Mouse (Mus musculus): ENCODE results near the gene Dusp1. TPM values are rescaled to one million over a fixed set of nuclear protein-coding genes. Genes with fewer than 3 reads are reported as not detected.
A peak's percentile ranks its signal among the peaks of the same experiment; 100 is the strongest.

Gene Dusp1
- polyA plus RNA-seq, 1 experiment: 58.4 TPM

- Histone ChIP-seq H3K9me3 (replicated peaks; ENCODE audit: control insufficient read depth, insufficient read depth, low read length, poor library complexity, severe bottlenecking) (no peaks in the 10 kb centered on the region), H3K36me3 (ENCODE audit: control insufficient read depth, insufficient read depth, low read length, poor library complexity, severe bottlenecking) (peaks cover 4% of the 10 kb centered on the region; the same call in 1 of the 2 replicates), H3K9ac (ENCODE audit: low read depth, poor library complexity, severe bottlenecking) (no peak overlapping the region), H3K27me3 (ENCODE audit: control insufficient read depth, insufficient read depth, low read length, poor library complexity, severe bottlenecking) (no peaks in the 10 kb centered on the region), H3K27ac (ENCODE audit: insufficient read depth, low read length) (no peak overlapping the region), H3K4me3 (ENCODE audit: low read depth, low read length) (no peak overlapping the region), H3K4me1 (ENCODE audit: control insufficient read depth, insufficient read depth, low read length) (peaks cover 2% of the 10 kb centered on the region)
- TF ChIP-seq CTCF (IDR thresholded peaks at IDR 0.05; ENCODE audit: low read depth, low read length) (no peak), EP300 (IDR thresholded peaks at IDR 0.05; ENCODE audit: insufficient read depth, low read depth, low read length) (no peak), POLR2A (IDR thresholded peaks at IDR 0.05; ENCODE audit: insufficient read depth, low read length) (no peak)
Observed at GRCm38 (mm10) chr17:26563476-26563875, 1.5 kb upstream of the Dusp1 start.

GRCm38 (mm10) chr17:26562292-26562691, 364 bp upstream of the Dusp1 start:
- TF ChIP-seq POLR2A (IDR thresholded peaks at IDR 0.05; ENCODE audit: insufficient read depth, low read length): no peak
- Histone ChIP-seq H3K4me3 (ENCODE audit: low read depth, low read length) (peak overlapping the region; percentile 66), H3K36me3 (ENCODE audit: control insufficient read depth, insufficient read depth, low read length, poor library complexity, severe bottlenecking) (0 out of 2 replicates have a peak, but pooled peaks cover 4% of the 10 kb centered on the region), H3K27ac (ENCODE audit: insufficient read depth, low read length) (no peak overlapping the region), H3K4me1 (ENCODE audit: control insufficient read depth, insufficient read depth, low read length) (peaks cover 2% of the 10 kb centered on the region), H3K9ac (ENCODE audit: low read depth, poor library complexity, severe bottlenecking) (peak overlapping the region; percentile 65), H3K27me3 (ENCODE audit: control insufficient read depth, insufficient read depth, low read length, poor library complexity, severe bottlenecking) (no peaks in the 10 kb centered on the region), H3K9me3 (replicated peaks; ENCODE audit: control insufficient read depth, insufficient read depth, low read length, poor library complexity, severe bottlenecking) (no peaks in the 10 kb centered on the region)

GRCm38 (mm10) chr17:26561290-26561640, 663 bp downstream of the Dusp1 start, which contains the start of gene Ergic1:
TSS of gene Ergic1 (plus strand) at chr17:26561489.
- peak within 1 kb of the TSS; percentile 98 for H3K4me3 ChIP-seq (ENCODE audit: low read depth, low read length)
- H3K9me3 ChIP-seq (replicated peaks; ENCODE audit: control insufficient read depth, insufficient read depth, low read length, poor library complexity, severe bottlenecking): no peaks in the 10 kb centered on the region
- peak within 1 kb of the TSS; percentile 90 for H3K27ac ChIP-seq (ENCODE audit: insufficient read depth, low read length)
- 0 out of 2 replicates have a peak, but pooled peaks cover 4% of the 10 kb centered on the region for H3K36me3 ChIP-seq (ENCODE audit: control insufficient read depth, insufficient read depth, low read length, poor library complexity, severe bottlenecking)
- peak within 1 kb of the TSS; percentile 65 for H3K9ac ChIP-seq (ENCODE audit: low read depth, poor library complexity, severe bottlenecking)
- TF ChIP-seq EP300 (IDR thresholded peaks at IDR 0.05; ENCODE audit: insufficient read depth, low read depth, low read length): no peak
- TF ChIP-seq CTCF (IDR thresholded peaks at IDR 0.05; ENCODE audit: low read depth, low read length): no peak
- peak; percentile 25 for TF ChIP-seq POLR2A (IDR thresholded peaks at IDR 0.05; ENCODE audit: insufficient read depth, low read length)
- H3K4me1 ChIP-seq (ENCODE audit: control insufficient read depth, insufficient read depth, low read length): peaks cover 2% of the 10 kb centered on the region
- no peaks in the 10 kb centered on the region for H3K27me3 ChIP-seq (ENCODE audit: control insufficient read depth, insufficient read depth, low read length, poor library complexity, severe bottlenecking)

GRCm38 (mm10) chr17:26560526-26561289, 1.2 kb downstream of the Dusp1 start:
- 0 out of 2 replicates have a peak, but pooled peaks cover 4% of the 10 kb centered on the region for H3K36me3 ChIP-seq (ENCODE audit: control insufficient read depth, insufficient read depth, low read length, poor library complexity, severe bottlenecking)
- peaks cover 2% of the 10 kb centered on the region for H3K4me1 ChIP-seq (ENCODE audit: control insufficient read depth, insufficient read depth, low read length)
- no peaks in the 10 kb centered on the region for H3K27me3 ChIP-seq (ENCODE audit: control insufficient read depth, insufficient read depth, low read length, poor library complexity, severe bottlenecking)
- no peaks in the 10 kb centered on the region for H3K9me3 ChIP-seq (replicated peaks; ENCODE audit: control insufficient read depth, insufficient read depth, low read length, poor library complexity, severe bottlenecking)
- peak overlapping the region; percentile 65 for H3K9ac ChIP-seq (ENCODE audit: low read depth, poor library complexity, severe bottlenecking)
- TF ChIP-seq EP300 (IDR thresholded peaks at IDR 0.05; ENCODE audit: insufficient read depth, low read depth, low read length) (no peak), POLR2A (IDR thresholded peaks at IDR 0.05; ENCODE audit: insufficient read depth, low read length) (no peak), CTCF (IDR thresholded peaks at IDR 0.05; ENCODE audit: low read depth, low read length) (no peak)
- peak overlapping the region; percentile 90 for H3K27ac ChIP-seq (ENCODE audit: insufficient read depth, low read length)
- H3K4me3 ChIP-seq (ENCODE audit: low read depth, low read length): peak overlapping the region; percentile 98

DNA sequence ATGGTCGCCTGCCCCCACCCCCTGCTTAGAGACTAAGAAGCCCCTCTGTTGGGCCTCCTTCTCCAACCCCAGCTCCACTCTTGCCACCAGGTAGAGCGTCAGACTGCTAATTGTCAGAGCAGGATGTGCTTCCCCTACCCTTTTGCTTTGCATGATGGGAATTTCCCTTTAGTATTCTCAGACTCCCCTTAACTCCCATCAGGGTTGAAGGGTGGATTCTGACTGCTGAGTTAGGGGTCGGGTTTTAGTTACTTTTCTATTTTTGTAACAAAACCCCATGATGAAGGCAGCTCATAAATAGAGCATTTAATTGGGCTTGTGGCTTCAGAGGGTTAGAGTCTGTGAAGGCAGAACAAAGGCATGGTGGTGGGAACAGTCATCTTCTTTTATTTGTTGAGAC, 8.9 kb downstream of the Dusp1 start:
- no peaks in the 10 kb centered on the region for H3K27me3 ChIP-seq (ENCODE audit: control insufficient read depth, insufficient read depth, low read length, poor library complexity, severe bottlenecking)
- H3K27ac ChIP-seq (ENCODE audit: insufficient read depth, low read length): no peak overlapping the region
- no peaks in the 10 kb centered on the region for H3K36me3 ChIP-seq (ENCODE audit: control insufficient read depth, insufficient read depth, low read length, poor library complexity, severe bottlenecking)
- H3K4me3 ChIP-seq (ENCODE audit: low read depth, low read length): no peak overlapping the region
- H3K9ac ChIP-seq (ENCODE audit: low read depth, poor library complexity, severe bottlenecking): no peak overlapping the region
- TF ChIP-seq POLR2A (IDR thresholded peaks at IDR 0.05; ENCODE audit: insufficient read depth, low read length) (no peak), CTCF (IDR thresholded peaks at IDR 0.05; ENCODE audit: low read depth, low read length) (no peak), EP300 (IDR thresholded peaks at IDR 0.05; ENCODE audit: insufficient read depth, low read depth, low read length) (no peak)
- H3K4me1 ChIP-seq (ENCODE audit: control insufficient read depth, insufficient read depth, low read length): peaks cover 17% of the 10 kb centered on the region
- H3K9me3 ChIP-seq (replicated peaks; ENCODE audit: control insufficient read depth, insufficient read depth, low read length, poor library complexity, severe bottlenecking): no peaks in the 10 kb centered on the region

DNA sequence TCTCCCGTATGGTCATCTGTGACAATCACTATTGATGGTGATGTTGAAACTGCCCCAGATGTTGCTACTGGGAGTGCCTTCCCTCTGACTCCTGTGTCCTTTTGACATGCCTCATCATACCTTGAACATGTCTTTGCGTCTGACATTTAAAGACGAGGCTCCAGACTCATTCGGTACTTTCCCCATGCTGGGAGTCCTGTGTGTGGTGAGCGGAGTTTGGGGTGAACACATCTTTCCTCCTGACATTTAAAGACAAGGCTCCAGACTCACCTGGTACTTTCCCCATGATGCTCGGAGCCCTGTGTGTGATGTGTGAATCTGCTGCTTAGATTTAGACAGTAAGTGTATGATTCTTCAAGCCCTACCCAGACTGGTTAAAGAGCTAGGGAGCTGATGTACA, 10.8 kb downstream of the Dusp1 start:
- Histone ChIP-seq H3K27me3 (ENCODE audit: control insufficient read depth, insufficient read depth, low read length, poor library complexity, severe bottlenecking) (no peaks in the 10 kb centered on the region), H3K4me1 (ENCODE audit: control insufficient read depth, insufficient read depth, low read length) (peaks cover 17% of the 10 kb centered on the region), H3K9me3 (replicated peaks; ENCODE audit: control insufficient read depth, insufficient read depth, low read length, poor library complexity, severe bottlenecking) (no peaks in the 10 kb centered on the region), H3K36me3 (ENCODE audit: control insufficient read depth, insufficient read depth, low read length, poor library complexity, severe bottlenecking) (no peaks in the 10 kb centered on the region), H3K9ac (ENCODE audit: low read depth, poor library complexity, severe bottlenecking) (no peak overlapping the region), H3K27ac (ENCODE audit: insufficient read depth, low read length) (no peak overlapping the region), H3K4me3 (ENCODE audit: low read depth, low read length) (no peak overlapping the region)
- TF ChIP-seq CTCF (IDR thresholded peaks at IDR 0.05; ENCODE audit: low read depth, low read length) (no peak), POLR2A (IDR thresholded peaks at IDR 0.05; ENCODE audit: insufficient read depth, low read length) (no peak), EP300 (IDR thresholded peaks at IDR 0.05; ENCODE audit: insufficient read depth, low read depth, low read length) (no peak)

Measured in ES-Bruce4 (cell line).